Mouse (Mus musculus): ENCODE data around the gene Kcnj2.

GRCm38 (mm10) chr11:111064751-111065527 is 1.0 kb upstream of the Kcnj2 start:
- TF ChIP-seq CTCF (IDR thresholded peaks at IDR 0.05; ENCODE audit: low read depth) = peak; percentile 75
- TF ChIP-seq EP300 (IDR thresholded peaks at IDR 0.05; ENCODE audit: low read depth) = no peak
